Mouse (Mus musculus) hindbrain, embryonic 13.5 days (tissue): ENCODE measurements at regions not wholly inside any gene's neighbourhood (a gene's known extent, or its start where the extent isn't known, plus 50 kb on each side); places are given as distances from the start of the nearest gene placed in this dataset.

Experiments used
- ATAC-seq: fragments of 200-750 bp; cut with Nextera tagmentation; 2 replicates; pipeline ENCODE4 v1.8.0; 2017; ENCODE audit warnings: moderate TSS enrichment; ENCODE audit not compliant: low FRiP score
- H3K27ac ChIP-seq: fragments of 300-500 bp; sonication (generic); 2 replicates; pipeline ENCODE4 v1.5.1; 2015; ENCODE audit warnings: inconsistent platforms, mild to moderate bottlenecking, moderate library complexity
- H3K27me3 ChIP-seq: fragments of 300-500 bp; sonication (generic); 2 replicates; pipeline ENCODE4 v1.6.1; 2015; ENCODE audit warnings: mild to moderate bottlenecking, inconsistent platforms
- H3K36me3 ChIP-seq: fragments of 300-500 bp; sonication (generic); 2 replicates; pipeline ENCODE4 v1.6.1; 2015; ENCODE audit warnings: mild to moderate bottlenecking, inconsistent platforms
- H3K4me1 ChIP-seq: fragments of 300-500 bp; sonication (generic); replicated peaks from 2 replicates; pipeline ENCODE4 v1.6.1; 2015; ENCODE audit warnings: inconsistent platforms
- H3K4me2 ChIP-seq: fragments of 300-500 bp; sonication (generic); 2 replicates; pipeline ENCODE4 v1.6.1; 2015; ENCODE audit warnings: inconsistent platforms, mild to moderate bottlenecking, moderate library complexity
- H3K4me3 ChIP-seq: fragments of 300-500 bp; sonication (generic); 2 replicates; pipeline ENCODE4 v1.5.1; 2015; ENCODE audit warnings: mild to moderate bottlenecking, inconsistent platforms
- H3K9ac ChIP-seq: fragments of 300-500 bp; sonication (generic); 2 replicates; pipeline ENCODE4 v1.6.1; 2015; ENCODE audit warnings: mild to moderate bottlenecking, inconsistent platforms
- H3K9me3 ChIP-seq: fragments of 300-500 bp; sonication (generic); 2 replicates; pipeline ENCODE4 v1.6.1; 2016; ENCODE audit warnings: inconsistent platforms
- WGBS: fragments of 180-500 bp; shearing (Covaris S2); methylation state at CpG from one replicate; pipeline ENCODE4 v1.1.7; 2015; 5-methylcytosine and 5-hydroxymethylcytosine counted together

DNA sequence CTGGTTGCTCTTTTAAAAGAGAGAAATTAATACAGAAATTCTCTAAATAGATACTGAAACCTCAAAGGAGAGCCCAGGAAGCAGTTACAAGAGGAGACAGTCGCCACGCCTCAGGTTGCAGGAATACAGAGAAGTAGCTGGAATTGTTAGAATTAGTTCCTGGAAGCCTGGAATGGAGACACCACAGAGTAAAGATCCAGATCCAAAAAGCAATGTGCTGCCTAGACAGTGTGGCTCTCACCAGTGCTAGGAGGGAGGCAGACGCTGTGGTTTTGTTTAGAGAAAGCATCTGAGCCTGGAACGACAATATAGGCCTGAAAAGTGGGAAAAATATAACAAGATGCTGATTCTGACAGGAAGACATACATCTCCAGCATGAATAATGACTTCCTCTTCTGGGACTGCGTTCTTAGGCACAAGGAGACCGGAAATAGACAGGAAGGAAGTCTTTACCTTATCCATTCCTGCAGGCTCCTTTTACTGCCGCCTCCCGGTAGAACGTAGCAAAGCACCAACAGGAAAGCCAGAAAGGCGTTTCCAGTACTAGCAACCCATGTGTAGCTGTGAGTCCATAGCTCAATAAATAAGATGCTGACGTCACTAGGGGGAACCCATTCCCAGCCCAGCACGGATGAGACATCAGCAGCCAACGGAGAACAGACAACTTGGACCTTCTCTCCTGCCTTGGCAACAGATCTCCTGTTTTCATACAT is 59.4 kb upstream of the Sfrp2 start:
- ATAC-seq: no peak
- H3K4me2 ChIP-seq: no peak overlapping the region
- H3K9ac ChIP-seq: no peak overlapping the region
- peaks cover 3% of the 10 kb centered on the region; the same call in 1 of the 2 replicates for H3K4me1 ChIP-seq
- no peak overlapping the region for H3K4me3 ChIP-seq
- 74% methylated on average over 13 of the region's 13 CpGs for WGBS
- no peaks in the 10 kb centered on the region for H3K36me3 ChIP-seq
- H3K9me3 ChIP-seq: no peaks in the 10 kb centered on the region
- H3K27ac ChIP-seq: no peak overlapping the region
- no peaks in the 10 kb centered on the region for H3K27me3 ChIP-seq

DNA sequence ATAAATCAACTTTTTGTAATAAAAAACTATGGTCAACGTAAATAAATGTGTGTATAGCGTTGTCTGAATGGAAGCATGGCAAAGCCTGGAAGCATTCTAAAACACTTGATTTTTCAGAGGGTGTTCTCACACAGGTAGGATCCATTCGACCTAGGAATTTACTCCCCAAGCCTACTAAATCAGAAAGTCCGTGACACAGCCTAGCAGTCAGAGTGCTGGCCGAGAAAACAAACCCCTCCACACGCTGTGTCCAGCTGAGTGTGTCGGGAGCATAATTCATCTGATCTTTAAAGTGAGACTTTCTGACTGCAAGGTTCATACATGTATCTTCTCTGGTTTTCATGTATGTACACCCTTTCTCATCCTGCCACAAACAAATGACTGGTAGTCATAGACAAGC is 58.8 kb upstream of the Sfrp2 start:
- WGBS: 84% methylated on average over 7 of the region's 7 CpGs
- Histone ChIP-seq H3K4me2 (no peak overlapping the region), H3K4me3 (no peak overlapping the region), H3K9ac (no peak overlapping the region), H3K27me3 (no peaks in the 10 kb centered on the region), H3K27ac (no peak overlapping the region), H3K9me3 (no peaks in the 10 kb centered on the region), H3K36me3 (no peaks in the 10 kb centered on the region), H3K4me1 (peaks cover 3% of the 10 kb centered on the region; the same call in 1 of the 2 replicates)
- no peak for ATAC-seq

DNA sequence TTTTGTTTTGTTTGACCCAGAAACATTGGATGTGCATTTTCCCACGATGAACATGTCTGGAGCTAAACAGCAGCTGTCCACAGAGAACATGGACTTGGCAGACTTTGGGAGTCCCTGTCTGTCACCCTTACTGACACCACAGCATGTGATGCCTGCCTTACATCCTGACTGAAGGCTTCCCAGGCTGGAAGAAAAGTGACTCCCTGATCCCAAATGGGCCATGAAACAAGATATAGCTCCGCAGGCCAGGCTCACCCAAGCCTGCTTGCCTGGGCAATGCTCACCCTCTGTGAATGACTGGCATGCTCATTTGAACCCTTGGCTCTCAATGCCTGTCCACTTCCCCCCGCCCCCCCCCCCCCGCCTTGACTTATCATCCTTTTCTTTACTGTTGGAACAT is 57.1 kb upstream of the Sfrp2 start:
- no peaks in the 10 kb centered on the region for H3K9me3 ChIP-seq
- H3K27me3 ChIP-seq: no peaks in the 10 kb centered on the region
- no peak for ATAC-seq
- H3K4me2 ChIP-seq: no peak overlapping the region
- H3K36me3 ChIP-seq: no peaks in the 10 kb centered on the region
- peaks cover 3% of the 10 kb centered on the region; the same call in 1 of the 2 replicates for H3K4me1 ChIP-seq
- H3K27ac ChIP-seq: no peak overlapping the region
- WGBS: 74% methylated on average over 3 of the region's 4 CpGs
- no peak overlapping the region for H3K9ac ChIP-seq
- H3K4me3 ChIP-seq: no peak overlapping the region

DNA sequence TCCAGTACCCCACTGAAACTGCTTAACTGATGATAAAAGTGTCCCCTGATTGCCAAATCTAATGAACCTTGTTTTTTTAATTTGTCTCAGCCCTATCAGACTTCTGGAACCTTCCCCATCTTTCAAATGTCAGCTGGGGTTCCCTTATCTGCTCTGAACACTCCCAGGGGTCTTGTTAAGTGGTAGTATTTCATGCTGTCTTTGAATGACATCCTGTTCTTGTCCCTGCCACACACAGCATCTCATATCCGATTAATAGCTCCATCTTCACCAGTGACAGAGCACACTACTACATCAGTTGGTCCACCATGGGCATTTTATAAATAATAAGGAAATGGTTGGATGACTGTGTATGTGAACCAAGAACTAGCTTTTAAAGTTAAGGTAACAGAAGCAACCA is 56.6 kb upstream of the Sfrp2 start:
- H3K36me3 ChIP-seq: no peaks in the 10 kb centered on the region
- WGBS: 52% methylated on average over 1 of the region's 1 CpGs
- H3K27me3 ChIP-seq: no peaks in the 10 kb centered on the region
- no peak overlapping the region for H3K4me3 ChIP-seq
- H3K27ac ChIP-seq: no peak overlapping the region
- no peak overlapping the region for H3K4me2 ChIP-seq
- no peaks in the 10 kb centered on the region for H3K9me3 ChIP-seq
- no peak for ATAC-seq
- peaks cover 3% of the 10 kb centered on the region; the same call in 1 of the 2 replicates for H3K4me1 ChIP-seq
- no peak overlapping the region for H3K9ac ChIP-seq

DNA sequence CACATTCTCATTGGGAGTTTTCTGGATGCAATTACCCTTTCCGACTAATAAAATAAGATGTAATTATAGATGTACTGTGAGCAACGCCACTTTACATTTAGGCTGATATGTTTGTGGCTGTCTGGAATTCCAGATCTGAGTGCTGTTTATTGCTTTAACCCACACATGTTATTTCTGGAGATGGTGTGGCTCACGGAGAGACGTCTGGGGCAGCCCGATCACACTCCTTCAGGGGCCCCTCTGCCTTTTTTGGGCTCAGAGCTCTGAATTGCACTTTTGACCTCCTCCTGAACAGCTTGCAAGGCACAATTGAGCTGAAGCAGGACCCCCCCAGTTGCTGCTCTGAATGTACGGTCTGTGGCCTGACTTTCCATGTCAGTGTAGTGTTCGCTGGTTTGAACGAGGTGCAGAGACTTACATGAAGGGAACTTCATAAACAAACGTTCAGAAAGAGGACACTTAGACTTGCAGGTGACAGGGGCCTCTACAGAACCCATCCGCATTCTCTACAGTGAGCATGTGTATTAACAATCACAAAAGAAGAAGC is 55.1 kb upstream of the Sfrp2 start:
- H3K9ac ChIP-seq: no peak overlapping the region
- peaks cover 3% of the 10 kb centered on the region; the same call in 1 of the 2 replicates for H3K4me1 ChIP-seq
- 52% methylated on average over 10 of the region's 10 CpGs for WGBS
- H3K27ac ChIP-seq: no peak overlapping the region
- H3K4me2 ChIP-seq: no peak overlapping the region
- no peak for ATAC-seq
- H3K27me3 ChIP-seq: no peaks in the 10 kb centered on the region
- H3K36me3 ChIP-seq: no peaks in the 10 kb centered on the region
- H3K9me3 ChIP-seq: no peaks in the 10 kb centered on the region
- H3K4me3 ChIP-seq: no peak overlapping the region

DNA sequence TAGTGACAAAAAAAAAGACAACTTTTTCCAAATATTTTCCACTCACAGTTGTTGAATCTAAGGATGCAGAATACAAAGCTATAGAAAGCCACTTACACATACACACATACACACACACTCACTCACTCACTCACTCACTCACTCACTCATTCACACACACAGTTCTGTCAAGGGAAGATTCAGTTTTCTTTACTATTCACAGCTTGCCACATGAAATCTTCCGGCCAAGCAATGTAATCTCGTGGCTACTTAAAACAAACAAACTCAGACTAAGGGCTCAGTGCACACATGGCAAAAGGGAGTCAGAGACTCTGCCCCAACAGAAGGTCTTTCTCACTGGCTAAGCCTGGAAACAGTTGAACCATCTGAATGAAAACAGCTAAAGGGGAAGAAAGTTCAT is 53.8 kb upstream of the Sfrp2 start:
- H3K36me3 ChIP-seq: no peaks in the 10 kb centered on the region
- H3K9me3 ChIP-seq: no peaks in the 10 kb centered on the region
- no peak overlapping the region for H3K4me2 ChIP-seq
- H3K4me3 ChIP-seq: no peak overlapping the region
- no peak overlapping the region for H3K27ac ChIP-seq
- no peaks in the 10 kb centered on the region for H3K27me3 ChIP-seq
- no peak for ATAC-seq
- 78% methylated on average over 2 of the region's 2 CpGs for WGBS
- peaks cover 3% of the 10 kb centered on the region; the same call in 1 of the 2 replicates for H3K4me1 ChIP-seq
- H3K9ac ChIP-seq: no peak overlapping the region

DNA sequence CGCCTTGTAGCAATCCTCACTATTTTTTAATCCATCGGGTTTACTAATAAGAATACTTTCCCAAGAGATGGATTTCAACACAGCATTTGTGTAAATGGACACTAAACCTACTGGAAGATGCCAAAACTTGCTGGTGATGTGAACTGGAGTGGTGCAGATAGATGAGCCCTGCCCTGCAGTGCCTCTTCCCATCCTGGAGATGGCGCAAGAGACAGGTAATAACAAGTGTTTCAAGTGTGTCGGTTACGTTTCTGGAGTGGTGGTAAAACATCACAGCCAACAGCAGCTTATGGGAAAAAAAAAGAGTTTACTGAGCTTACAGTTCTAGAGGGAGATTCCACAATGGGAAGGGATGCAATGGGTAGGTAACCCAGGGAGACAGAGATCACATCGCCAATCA is 51.5 kb upstream of the Sfrp2 start:
- no peaks in the 10 kb centered on the region for H3K36me3 ChIP-seq
- H3K4me2 ChIP-seq: no peak overlapping the region
- no peak overlapping the region for H3K4me3 ChIP-seq
- no peaks in the 10 kb centered on the region for H3K27me3 ChIP-seq
- H3K9me3 ChIP-seq: no peaks in the 10 kb centered on the region
- 53% methylated on average over 6 of the region's 6 CpGs for WGBS
- no peak for ATAC-seq
- H3K4me1 ChIP-seq: peaks cover under 1% of the 10 kb centered on the region; the same call in 1 of the 2 replicates
- H3K27ac ChIP-seq: no peak overlapping the region
- no peak overlapping the region for H3K9ac ChIP-seq
